Mouse (Mus musculus) lung, postnatal 10 days (tissue): Measurements from ENCODE around the gene Glce.

Experiments used
- DNase-seq: peaks from one replicate; pipeline ENCODE4 v3.0.0; 2021

Gene Glce

GRCm38 (mm10) chr9:62121551-62122447, 656 bp downstream of the Glce start:
- DNase-seq = peak; percentile 50

- DNase-seq = no peak
These were observed 3.7 kb downstream of the Glce start for GRCm38 (mm10) chr9:62118754-62119153.

- DNase-seq = no peak
These were observed 6.6 kb downstream of the Glce start for GRCm38 (mm10) chr9:62115826-62116225.

GRCm38 (mm10) chr9:62096603-62097002, 25.9 kb downstream of the Glce start:
- no peak for DNase-seq

- peak; percentile 59 for DNase-seq
These were observed 30.9 kb downstream of the Glce start for GRCm38 (mm10) chr9:62091604-62092003.

GRCm38 (mm10) chr9:62085548-62085947, 36.9 kb downstream of the Glce start:
- no peak for DNase-seq

GRCm38 (mm10) chr9:62084896-62085295, 37.6 kb downstream of the Glce start:
- no peak for DNase-seq

GRCm38 (mm10) chr9:62082986-62083385, 39.5 kb downstream of the Glce start:
- no peak for DNase-seq

GRCm38 (mm10) chr9:62081542-62081941, 40.9 kb downstream of the Glce start:
- DNase-seq = no peak

- DNase-seq = no peak
These were observed 42.3 kb downstream of the Glce start for GRCm38 (mm10) chr9:62080028-62080760.

GRCm38 (mm10) chr9:62062234-62062633, 60.2 kb downstream of the Glce start:
- no peak for DNase-seq

GRCm38 (mm10) chr9:62060431-62060830, 62.0 kb downstream of the Glce start:
- no peak for DNase-seq

- DNase-seq = no peak
These were observed 62.5 kb downstream of the Glce start for GRCm38 (mm10) chr9:62059941-62060340.

GRCm38 (mm10) chr9:62057881-62058506, 64.5 kb downstream of the Glce start:
- DNase-seq = no peak

GRCm38 (mm10) chr9:62056206-62056605, 66.2 kb downstream of the Glce start:
- no peak for DNase-seq

- DNase-seq = peak; percentile 37
These were observed 71.7 kb downstream of the Glce start for GRCm38 (mm10) chr9:62050801-62051200.

- peak; percentile 8 for DNase-seq
These were observed 73.3 kb downstream of the Glce start for GRCm38 (mm10) chr9:62049166-62049565.

- DNase-seq = no peak
These were observed 80.3 kb downstream of the Glce start for GRCm38 (mm10) chr9:62042167-62042566.

GRCm38 (mm10) chr9:62040008-62040608, 82.3 kb downstream of the Glce start:
- peak; percentile 91 for DNase-seq

GRCm38 (mm10) chr9:62035806-62036205, 86.6 kb downstream of the Glce start:
- DNase-seq = no peak

- no peak for DNase-seq
These were observed 90.2 kb downstream of the Glce start for GRCm38 (mm10) chr9:62032206-62032605.

GRCm38 (mm10) chr9:62028072-62028471, 94.4 kb downstream of the Glce start:
- DNase-seq = no peak

GRCm38 (mm10) chr9:62026600-62026999, 95.9 kb downstream of the Glce start, which contains the start of gene Paqr5:
Gene Paqr5, minus strand, starts transcription at chr9:62026856.
- DNase-seq = peak; percentile 68
